13 mouse cellular contexts compared by ENCODE assay signal in the genomic region with DNA sequence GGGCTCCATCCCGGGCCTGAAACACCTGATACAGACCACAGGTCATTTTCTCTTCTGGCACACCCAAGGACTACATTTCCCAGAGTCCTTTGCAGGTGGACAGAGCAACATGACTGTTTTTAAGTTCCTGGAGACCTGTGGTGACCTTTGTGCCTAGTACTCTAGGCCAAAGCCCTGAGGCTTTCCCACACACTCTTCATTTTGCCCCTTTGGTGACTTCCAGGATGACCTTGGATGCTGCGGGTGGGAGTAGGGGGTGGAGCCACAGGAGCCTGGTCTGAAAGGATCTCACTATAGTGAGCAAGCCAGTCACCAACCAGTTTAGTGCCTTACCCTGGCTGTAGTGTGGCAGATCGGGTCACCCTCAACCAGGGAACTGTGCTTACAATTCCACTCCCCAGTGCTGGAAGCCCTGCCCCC. TPM values are rescaled to one million over a fixed set of nuclear protein-coding genes. Genes with fewer than 3 reads are reported as not detected.
DNase-seq lines count a peak whose midpoint lies in the region; ATAC-seq lines count a peak whose summit lies in the region.
"Had no signal": no experiment of that assay in that cellular context is flagged by ENCODE, and none has a peak within 500 bp of the region (broad histone marks: within the 10 kb centered on the region; RNA-seq: fewer than 3 reads in every experiment).

No protein-coding gene starts in this region.

- H3K9me3 ChIP-seq in heart, embryonic 11.5 days (replicated peaks; ENCODE audit: control insufficient read depth, low read length) = no peaks in the 10 kb centered on the region
- H3K9me3 ChIP-seq in midbrain, embryonic 14.5 days (ENCODE audit: control insufficient read depth, low read length) = no peaks in the 10 kb centered on the region
- H3K9me3 ChIP-seq in midbrain, embryonic 16.5 days (replicated peaks; ENCODE audit: control insufficient read depth, low read length, poor library complexity, severe bottlenecking) = no peaks in the 10 kb centered on the region
- no peaks in the 10 kb centered on the region for H3K9me3 ChIP-seq in hindbrain, embryonic 16.5 days (ENCODE audit: control insufficient read depth, low read length)
- H3K9me3 ChIP-seq: embryonic facial prominence, embryonic 13.5 days; limb, embryonic 15.5 days had no signal

- H3K4me3 ChIP-seq in heart, embryonic 11.5 days (ENCODE audit: low read depth, low read length) = no peak overlapping the region
- no peak overlapping the region for H3K4me3 ChIP-seq in midbrain, embryonic 14.5 days (replicated peaks; ENCODE audit: low read depth, low read length)
- no peak overlapping the region for H3K4me3 ChIP-seq in midbrain, embryonic 16.5 days (ENCODE audit: low read depth, low read length)
- no peak overlapping the region for H3K4me3 ChIP-seq in hindbrain, embryonic 16.5 days (ENCODE audit: low read length)
- H3K4me3 ChIP-seq: embryonic facial prominence, embryonic 13.5 days; limb, embryonic 15.5 days had no signal

- 0 out of 2 replicates have a peak overlapping the region, but pooled peaks have one; percentile 7 for H3K9ac ChIP-seq in heart, embryonic 11.5 days (ENCODE audit: low read depth, low read length)
- no peak overlapping the region for H3K9ac ChIP-seq in midbrain, embryonic 14.5 days (replicated peaks; ENCODE audit: low read length)
- no peak overlapping the region for H3K9ac ChIP-seq in midbrain, embryonic 16.5 days (ENCODE audit: low read depth, low read length)
- no peak overlapping the region for H3K9ac ChIP-seq in hindbrain, embryonic 16.5 days (ENCODE audit: low read depth, low read length)
- H3K9ac ChIP-seq: embryonic facial prominence, embryonic 13.5 days; limb, embryonic 15.5 days had no signal

- H3K27me3 ChIP-seq in heart, embryonic 11.5 days (ENCODE audit: control insufficient read depth, insufficient read depth, low read length) = no peaks in the 10 kb centered on the region
- no peaks in the 10 kb centered on the region for H3K27me3 ChIP-seq in midbrain, embryonic 14.5 days (ENCODE audit: control insufficient read depth, insufficient read depth, low read length)
- no peaks in the 10 kb centered on the region for H3K27me3 ChIP-seq in midbrain, embryonic 16.5 days (ENCODE audit: control insufficient read depth, insufficient read depth, low read depth, low read length)
- H3K27me3 ChIP-seq in hindbrain, embryonic 16.5 days (replicated peaks; ENCODE audit: control insufficient read depth, insufficient read depth, low read length) = no peaks in the 10 kb centered on the region
- H3K27me3 ChIP-seq: embryonic facial prominence, embryonic 13.5 days; limb, embryonic 15.5 days had no signal

- ATAC-seq in heart, embryonic 11.5 days (replicated peaks; ENCODE audit: insufficient number of reproducible peaks, low FRiP score, low TSS enrichment) = no peak
- ATAC-seq in midbrain, embryonic 14.5 days (ENCODE audit: low FRiP score, low TSS enrichment) = no peak
- ATAC-seq in midbrain, embryonic 16.5 days = no peak
- ATAC-seq in hindbrain, embryonic 16.5 days = no peak

- H3K4me1 ChIP-seq in heart, embryonic 11.5 days (ENCODE audit: control insufficient read depth, insufficient read depth, low read length) = peaks cover 6% of the 10 kb centered on the region; the same call in 1 of the 2 replicates
- peaks cover 16% of the 10 kb centered on the region for H3K4me1 ChIP-seq in midbrain, embryonic 14.5 days (ENCODE audit: control insufficient read depth, insufficient read depth, low read length)
- peaks cover 10% of the 10 kb centered on the region; the same call in 1 of the 2 replicates for H3K4me1 ChIP-seq in midbrain, embryonic 16.5 days (ENCODE audit: control insufficient read depth, insufficient read depth, low read length)
- peaks cover 18% of the 10 kb centered on the region for H3K4me1 ChIP-seq in hindbrain, embryonic 16.5 days (ENCODE audit: control insufficient read depth, insufficient read depth, low read depth, low read length)

- WGBS in heart, embryonic 11.5 days (ENCODE audit: insufficient replicate concordance) = 39% methylated on average over 3 of the region's 3 CpGs
- WGBS in midbrain, embryonic 14.5 days = 43% methylated on average over 3 of the region's 3 CpGs
- 52% methylated on average over 3 of the region's 3 CpGs for WGBS in midbrain, embryonic 16.5 days
- 47% methylated on average over 3 of the region's 3 CpGs for WGBS in hindbrain, embryonic 16.5 days

- H3K36me3 ChIP-seq in heart, embryonic 11.5 days (ENCODE audit: control insufficient read depth, insufficient read depth, low read length) = no peaks in the 10 kb centered on the region
- H3K36me3 ChIP-seq in midbrain, embryonic 14.5 days (ENCODE audit: control insufficient read depth, insufficient read depth, low read length) = no peaks in the 10 kb centered on the region
- no peaks in the 10 kb centered on the region for H3K36me3 ChIP-seq in midbrain, embryonic 16.5 days (ENCODE audit: control insufficient read depth, insufficient read depth, low read length)
- H3K36me3 ChIP-seq in hindbrain, embryonic 16.5 days (ENCODE audit: control insufficient read depth, insufficient read depth, low read length) = no peaks in the 10 kb centered on the region
- H3K36me3 ChIP-seq: embryonic facial prominence, embryonic 13.5 days; limb, embryonic 15.5 days had no signal

- DNase-seq in heart, postnatal 4 days = no peak
- DNase-seq in midbrain, embryonic 14.5 days = peak; percentile 30
- DNase-seq in retina, postnatal 1 day = peak; percentile 26
- no peak for DNase-seq in spleen, adult 18-20 months
- no peak for DNase-seq in right cerebral cortex, postnatal 36 days (ENCODE audit: low spot score in 2 of 2)
- DNase-seq: gastrocnemius, postnatal 14 days; thymus, postnatal 4 days had no signal

- no peak overlapping the region for H3K27ac ChIP-seq in heart, embryonic 11.5 days (ENCODE audit: low read depth, low read length)
- H3K27ac ChIP-seq in midbrain, embryonic 14.5 days (replicated peaks; ENCODE audit: low read depth, low read length) = no peak overlapping the region
- no peak overlapping the region for H3K27ac ChIP-seq in midbrain, embryonic 16.5 days (ENCODE audit: low read length)
- H3K27ac ChIP-seq in hindbrain, embryonic 16.5 days (ENCODE audit: low read depth, low read length) = 0 out of 2 replicates have a peak overlapping the region, but pooled peaks have one; percentile 31
- H3K27ac ChIP-seq: embryonic facial prominence, embryonic 13.5 days; kidney, postnatal 0 days; limb, embryonic 15.5 days had no signal

- H3K4me2 ChIP-seq in heart, embryonic 11.5 days = 0 out of 2 replicates have a peak overlapping the region, but pooled peaks have one; percentile 30
- H3K4me2 ChIP-seq in midbrain, embryonic 14.5 days (ENCODE audit: low read length) = no peak overlapping the region
- H3K4me2 ChIP-seq in midbrain, embryonic 16.5 days (ENCODE audit: low read length) = no peak overlapping the region
- no peak overlapping the region for H3K4me2 ChIP-seq in hindbrain, embryonic 16.5 days (ENCODE audit: low read length)
- H3K4me2 ChIP-seq: embryonic facial prominence, embryonic 13.5 days; limb, embryonic 15.5 days had no signal

RNA-seq across cellular contexts. Expression of a gene that starts 14.6 kb away (rescaled TPM):
- 7.0 and 10.1 TPM in 2 replicates for polyA plus RNA-seq in heart, embryonic 11.5 days (2014; fragmentation: Nextera tagmentation; extraction: Ambion mirVana)
- total RNA-seq in heart, postnatal 4 days (2021) = 10 to 100 TPM; 13.8 to 14.8 TPM
- polyA plus RNA-seq in midbrain, embryonic 14.5 days (2014; fragmentation: Nextera tagmentation; extraction: Ambion mirVana) = 20.3 and 24.2 TPM in 2 replicates
- polyA plus RNA-seq in midbrain, embryonic 16.5 days (2015; fragmentation: Nextera tagmentation; extraction: Ambion mirVana) = 19.3 and 22.0 TPM in 2 replicates
- 27.3 and 32.5 TPM in 2 replicates for polyA plus RNA-seq in hindbrain, embryonic 16.5 days (2015; fragmentation: Nextera tagmentation; extraction: Ambion mirVana)

Comparison
In these comparisons a context has a peak if more than half of its experiments do, and no peak if none do; other contexts are left out.
1. DNase-seq: peak in midbrain, embryonic 14.5 days (single experiment) and retina, postnatal 1 day (single experiment); none in heart, postnatal 4 days (single experiment), spleen, adult 18-20 months (0 of 2) and right cerebral cortex, postnatal 36 days (0 of 2).